Mouse (Mus musculus) lung, postnatal 0 days (tissue): ENCODE measurements around the gene Asap2. TPM values are rescaled to one million over a fixed set of nuclear protein-coding genes. Genes with fewer than 3 reads are reported as not detected.

ENCODE experiments used
- ATAC-seq: fragments of 200-750 bp; cut with Nextera tagmentation; 2 replicates; pipeline ENCODE4 v1.8.0; 2017; ENCODE audit warnings: moderate library complexity
- DNase-seq: peaks from one replicate; pipeline ENCODE4 v3.0.0-alpha.2; 2016; ENCODE audit warnings: low spot score
- H3K27ac ChIP-seq: fragments of 300-500 bp; sonication (generic); 2 replicates; pipeline ENCODE4 v1.5.1; 2014; ENCODE audit warnings: antibody characterized with exemption, mild to moderate bottlenecking, low read length, mixed read lengths
- H3K27me3 ChIP-seq: fragments of 300-500 bp; sonication (generic); replicated peaks from 2 replicates; pipeline ENCODE4 v1.6.1; 2014; ENCODE audit warnings: low read length, mixed read lengths; ENCODE audit not compliant: insufficient read depth
- H3K36me3 ChIP-seq: fragments of 300-500 bp; sonication (generic); 2 replicates; pipeline ENCODE4 v1.6.1; 2014; ENCODE audit warnings: low read length, mixed read lengths; ENCODE audit not compliant: insufficient read depth
- H3K4me1 ChIP-seq: fragments of 300-500 bp; sonication (generic); 2 replicates; pipeline ENCODE4 v1.6.1; 2014; ENCODE audit warnings: antibody characterized with exemption, low read depth, low read length, mixed read lengths; ENCODE audit not compliant: insufficient read depth
- H3K4me2 ChIP-seq: fragments of 300-500 bp; sonication (generic); replicated peaks from 2 replicates; pipeline ENCODE4 v1.6.1; 2014; ENCODE audit warnings: low read depth, mild to moderate bottlenecking, low read length, moderate library complexity, mixed read lengths
- H3K4me3 ChIP-seq: fragments of 300-500 bp; sonication (generic); 2 replicates; pipeline ENCODE4 v1.5.1; 2014; ENCODE audit warnings: low read depth, low read length
- H3K9ac ChIP-seq: fragments of 300-500 bp; sonication (generic); replicated peaks from 2 replicates; pipeline ENCODE4 v1.6.1; 2014; ENCODE audit warnings: low read depth, mild to moderate bottlenecking
- H3K9me3 ChIP-seq: fragments of 300-500 bp; sonication (generic); 2 replicates; pipeline ENCODE4 v1.6.1; 2016; ENCODE audit warnings: low read length, mixed read lengths
- CTCF ChIP-seq: IDR thresholded peaks from 2 replicates; pipeline ENCODE4 v1.5.1; 2016; ENCODE audit warnings: antibody characterized with exemption, mild to moderate bottlenecking
- EP300 ChIP-seq: IDR thresholded peaks from 2 replicates; pipeline ENCODE4 v1.6.1; 2016; ENCODE audit warnings: antibody characterized with exemption, mild to moderate bottlenecking, control low read depth
- WGBS: fragments of 180-500 bp; shearing (Covaris S2); extraction: QIAGEN DNeasy Blood & Tissue Kit; methylation state at CpG from one replicate; pipeline ENCODE4 v1.1.7; 2014; 5-methylcytosine and 5-hydroxymethylcytosine counted together
- polyA plus RNA-seq: library from polyadenylated mRNA; unstranded; fragments of >200 nt; fragmentation: Nextera tagmentation; extraction: Ambion mirVana; gene quantifications from 2 replicates; pipeline ENCODE4 v1.2.1, GENCODE M21; 2015

Gene Asap2
- polyA plus RNA-seq, 1 experiment from 2014 or later = 6.4 TPM

GRCm38 (mm10) chr12:21274446-21274845, 284.2 kb downstream of the Asap2 start:
- no peak overlapping the region for H3K4me3 ChIP-seq
- TF ChIP-seq EP300 (no peak), CTCF (no peak)
- H3K4me2 ChIP-seq = no peak overlapping the region
- no peak for ATAC-seq
- no peaks in the 10 kb centered on the region for H3K4me1 ChIP-seq
- H3K9ac ChIP-seq = no peak overlapping the region
- peaks cover 16% of the 10 kb centered on the region for H3K36me3 ChIP-seq
- no peak overlapping the region for H3K27ac ChIP-seq
- DNase-seq = no peak
- 76% methylated on average over 7 of the region's 7 CpGs for WGBS
- no peaks in the 10 kb centered on the region for H3K27me3 ChIP-seq
- no peaks in the 10 kb centered on the region for H3K9me3 ChIP-seq

DNA sequence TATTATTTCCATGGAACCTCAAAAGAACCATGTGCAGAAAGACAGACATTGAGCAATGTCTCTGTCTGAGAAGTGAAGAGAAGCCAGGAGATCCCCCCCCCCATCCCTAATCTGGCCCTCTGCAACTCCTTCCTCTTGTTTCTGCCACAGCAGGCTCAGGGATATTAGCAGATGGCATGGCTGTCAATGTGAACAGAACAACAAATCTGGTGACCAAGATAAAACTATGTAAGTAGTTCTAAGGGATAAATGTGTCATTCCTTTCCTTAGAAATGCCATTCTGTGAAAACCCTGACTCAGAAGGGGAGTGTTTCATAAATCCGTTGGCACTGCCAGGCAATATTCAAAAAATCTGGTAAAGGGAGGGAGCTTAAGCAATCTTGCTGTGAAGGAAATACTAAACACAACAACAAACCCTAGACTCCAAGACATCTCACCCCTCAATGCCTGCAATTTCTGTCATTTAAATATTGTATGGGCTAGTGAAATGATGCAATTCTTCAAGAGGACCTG, 287.1 kb downstream of the Asap2 start:
- Histone ChIP-seq H3K27ac (no peak overlapping the region), H3K4me2 (no peak overlapping the region), H3K4me1 (no peaks in the 10 kb centered on the region), H3K4me3 (no peak overlapping the region), H3K9ac (no peak overlapping the region), H3K27me3 (no peaks in the 10 kb centered on the region), H3K36me3 (no peaks in the 10 kb centered on the region), H3K9me3 (no peaks in the 10 kb centered on the region)
- ATAC-seq = no peak
- DNase-seq = no peak
- TF ChIP-seq CTCF = no peak
- no peak for TF ChIP-seq EP300
- WGBS = 74% methylated on average over 1 of the region's 1 CpGs

DNA sequence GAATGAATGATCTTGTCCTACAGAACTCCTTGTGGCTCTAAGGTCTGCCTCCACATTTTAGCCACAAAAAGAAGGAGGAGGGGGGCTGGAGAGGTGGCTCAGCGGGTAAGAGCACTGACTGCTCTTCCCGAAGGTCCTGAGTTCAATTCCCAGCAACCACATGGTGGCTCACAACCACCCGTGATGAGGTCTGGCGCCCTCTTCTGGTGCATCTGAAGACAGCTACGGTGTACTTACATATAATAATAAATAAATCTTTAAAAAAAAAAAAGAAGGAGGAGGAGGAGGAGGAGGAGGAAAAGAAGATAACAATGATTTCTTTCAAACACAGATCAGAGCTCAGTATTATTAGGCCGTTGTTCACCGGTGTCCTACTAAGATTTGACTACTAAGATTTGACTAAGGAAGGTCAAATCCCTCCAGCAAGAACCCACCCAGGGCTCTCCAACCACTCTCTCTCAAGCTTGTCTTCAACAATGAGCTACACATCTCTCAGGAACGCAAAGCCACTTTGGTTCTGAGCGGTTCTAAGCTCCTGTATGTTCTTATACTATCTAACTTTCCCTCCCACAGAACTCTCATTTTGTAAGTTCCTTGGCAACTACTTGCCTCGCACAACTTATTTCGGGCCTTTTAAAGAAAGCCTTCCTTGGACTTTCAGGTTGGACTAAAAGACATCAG, 294.6 kb downstream of the Asap2 start, which contains the start of gene Cpsf3:
Cpsf3 (plus strand) TSS at position 631 of the 681 bp plus-strand sequence.
- Histone ChIP-seq H3K4me2 (peak within 1 kb of the TSS; percentile 67), H3K9me3 (no peaks in the 10 kb centered on the region), H3K9ac (peak within 1 kb of the TSS; percentile 56), H3K4me1 (peaks cover 14% of the 10 kb centered on the region; the same call in 1 of the 2 replicates), H3K27ac (peak within 1 kb of the TSS; percentile 78), H3K4me3 (peak within 1 kb of the TSS; percentile 61), H3K36me3 (no peaks in the 10 kb centered on the region), H3K27me3 (no peaks in the 10 kb centered on the region)
- 43% methylated on average over 11 of the region's 11 CpGs for WGBS
- DNase-seq (no peak), ATAC-seq (no peak)
- TF ChIP-seq EP300 (no peak), CTCF (peak; percentile 35; the same call in 1 of the 2 replicates)

- WGBS = under 1% methylated on average over 44 of the region's 47 CpGs
- no peak for DNase-seq
These were observed 295.4 kb downstream of the Asap2 start for GRCm38 (mm10) chr12:21285508-21286242.

DNA sequence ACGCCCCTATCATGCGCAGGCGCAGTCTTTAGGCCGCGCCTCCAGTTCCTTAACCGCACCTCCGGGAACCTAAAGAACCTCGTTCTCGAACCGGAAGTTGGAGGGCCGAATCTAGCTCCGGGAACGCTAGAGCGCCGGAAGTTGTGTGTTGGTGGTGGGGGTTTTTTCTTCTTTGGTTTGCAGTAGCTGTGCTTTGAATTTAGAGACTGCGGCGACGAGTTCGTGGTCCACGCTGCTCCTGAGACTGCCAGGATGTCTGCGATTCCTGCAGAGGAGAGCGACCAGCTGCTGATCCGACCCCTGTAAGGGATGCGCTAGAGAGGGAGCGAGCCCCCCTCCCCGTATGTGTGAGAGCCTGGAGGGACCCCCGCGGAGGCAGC, 296.0 kb downstream of the Asap2 start, which contains the start of gene Itgb1bp1:
Itgb1bp1 (minus strand) TSS at position 42 of the 380 bp plus-strand sequence.
- Histone ChIP-seq H3K4me3 (peak within 1 kb of the TSS; percentile 61), H3K36me3 (0 out of 2 replicates have a peak, but pooled peaks cover 1% of the 10 kb centered on the region), H3K4me2 (peak within 1 kb of the TSS; percentile 67), H3K27ac (peak within 1 kb of the TSS; percentile 78), H3K4me1 (peaks cover 14% of the 10 kb centered on the region; the same call in 1 of the 2 replicates), H3K27me3 (no peaks in the 10 kb centered on the region), H3K9me3 (no peaks in the 10 kb centered on the region), H3K9ac (peak within 1 kb of the TSS; percentile 56)
- peak; percentile 99 for DNase-seq
- WGBS = 1% methylated on average over 28 of the region's 28 CpGs
- peak; percentile 90 for ATAC-seq
- TF ChIP-seq EP300 = no peak
- TF ChIP-seq CTCF = peak; percentile 25; the same call in 1 of the 2 replicates

More at GRCm38 (mm10) chr12:21285508-21286242, 295.4 kb downstream of the Asap2 start:
- Histone ChIP-seq H3K27ac (peak overlapping the region; percentile 78), H3K9me3 (no peaks in the 10 kb centered on the region), H3K4me2 (peak overlapping the region; percentile 67), H3K4me1 (peaks cover 14% of the 10 kb centered on the region; the same call in 1 of the 2 replicates), H3K27me3 (no peaks in the 10 kb centered on the region), H3K9ac (peak overlapping the region; percentile 56), H3K36me3 (no peaks in the 10 kb centered on the region), H3K4me3 (peak overlapping the region; percentile 61)
- peak; percentile 70 for ATAC-seq
- TF ChIP-seq EP300 (no peak), CTCF (no peak)
